Mouse (Mus musculus) frontal cortex, adult (tissue): ENCODE measurements around the gene Clcn1.

Experiments
- ATAC-seq: cut with Nextera tagmentation; 2 replicates; pipeline ENCODE4 v1.9.2; 2017; ENCODE audit warnings: mild to moderate bottlenecking, moderate library complexity, mixed read lengths; ENCODE audit not compliant: low TSS enrichment

Gene Clcn1

GRCm38 (mm10) chr6:42309816-42310378 is 23.4 kb downstream of the Clcn1 start:
- 0 out of 2 replicates have a peak, but pooled peaks have one; percentile 31 for ATAC-seq

- no peak for ATAC-seq
Observed at GRCm38 (mm10) chr6:42310427-42311053, 24.1 kb downstream of the Clcn1 start.

GRCm38 (mm10) chr6:42318293-42318692 is 31.8 kb downstream of the Clcn1 start:
- peak; percentile 21; the same call in 1 of the 2 replicates for ATAC-seq

- peak; percentile 24 for ATAC-seq
Observed at GRCm38 (mm10) chr6:42323371-42324066, 37.0 kb downstream of the Clcn1 start.

- ATAC-seq, result peak; percentile 51
Observed at GRCm38 (mm10) chr6:42324067-42324481, 37.6 kb downstream of the Clcn1 start.

GRCm38 (mm10) chr6:42324482-42325267 is 38.2 kb downstream of the Clcn1 start, which contains the start of gene Fam131b:
Gene Fam131b (minus strand): TSS chr6:42324643.
- peak; percentile 76 for ATAC-seq

- peak; percentile 56 for ATAC-seq
Observed at GRCm38 (mm10) chr6:42325268-42325609, 38.8 kb downstream of the Clcn1 start.

GRCm38 (mm10) chr6:42326509-42326908 is 40.0 kb downstream of the Clcn1 start:
- ATAC-seq, result no peak

- no peak for ATAC-seq
Observed at GRCm38 (mm10) chr6:42328757-42329156, 42.3 kb downstream of the Clcn1 start.

GRCm38 (mm10) chr6:42330216-42330615 is 43.7 kb downstream of the Clcn1 start:
- ATAC-seq, result no peak

GRCm38 (mm10) chr6:42330946-42331345 is 44.5 kb downstream of the Clcn1 start:
- ATAC-seq, result no peak

GRCm38 (mm10) chr6:42339189-42339588 is 52.7 kb downstream of the Clcn1 start:
- ATAC-seq, result no peak

GRCm38 (mm10) chr6:42339981-42340380 is 53.5 kb downstream of the Clcn1 start:
- ATAC-seq, result peak; percentile 85

- no peak for ATAC-seq
Observed at GRCm38 (mm10) chr6:42342171-42342570, 55.7 kb downstream of the Clcn1 start.

GRCm38 (mm10) chr6:42343361-42344120 is 57.1 kb downstream of the Clcn1 start:
- ATAC-seq, result peak; percentile 47; the same call in 1 of the 2 replicates

- ATAC-seq, result no peak
Observed at GRCm38 (mm10) chr6:42344255-42344654, 57.8 kb downstream of the Clcn1 start.

- ATAC-seq, result no peak
Observed at GRCm38 (mm10) chr6:42348281-42349005, 62.0 kb downstream of the Clcn1 start.

GRCm38 (mm10) chr6:42349006-42349425 is 62.5 kb downstream of the Clcn1 start:
- ATAC-seq, result peak; percentile 63

- peak; percentile 62 for ATAC-seq
Observed at GRCm38 (mm10) chr6:42349426-42350020, 63.0 kb downstream of the Clcn1 start, which contains the start of gene Zyx. Gene Zyx (plus strand): TSS chr6:42349630.
